Mouse (Mus musculus) CD4-positive helper T cell, adult 2 months (primary cell): ENCODE measurements around the gene Srpk3.

ENCODE experiments used
- DNase-seq: peaks from one replicate; pipeline ENCODE4 v3.0.0-alpha.2; 2012; ENCODE audit warnings: low read depth, missing footprints, low spot score

The Srpk3 gene

GRCm38 (mm10) chrX:73798502-73798901 is 24.3 kb downstream of the Srpk3 start:
- peak; percentile 68 for DNase-seq

- no peak for DNase-seq
Observed at GRCm38 (mm10) chrX:73805814-73806213, 31.6 kb downstream of the Srpk3 start.

GRCm38 (mm10) chrX:73815072-73815471 is 40.9 kb downstream of the Srpk3 start:
- DNase-seq = no peak

GRCm38 (mm10) chrX:73816596-73817314 is 42.5 kb downstream of the Srpk3 start:
- no peak for DNase-seq

DNA sequence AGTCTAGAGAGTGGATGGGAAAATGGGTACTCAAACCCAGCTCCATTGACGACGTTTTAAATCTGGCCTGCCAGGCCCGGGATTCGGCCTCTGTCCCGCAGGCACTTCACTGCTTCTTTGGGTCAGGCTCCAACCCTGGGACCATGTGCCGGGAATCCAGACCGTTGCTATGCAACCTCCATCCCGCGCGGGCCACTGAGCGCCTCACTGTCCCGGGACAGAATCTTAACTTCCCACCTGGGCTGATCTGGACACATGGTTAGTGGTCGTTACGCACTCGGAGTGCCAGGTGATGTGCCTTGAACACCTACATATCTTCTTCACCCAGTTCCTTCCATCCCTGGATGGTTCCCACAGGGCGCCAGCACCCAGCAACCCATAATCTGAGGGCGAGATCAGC is 49.5 kb downstream of the Srpk3 start:
- DNase-seq = no peak

- peak; percentile 44 for DNase-seq
Observed at GRCm38 (mm10) chrX:73824185-73825151, 50.3 kb downstream of the Srpk3 start, which contains the start of gene Pdzd4. Pdzd4 (minus strand) TSS chrX:73824969.
